Mouse (Mus musculus) heart, postnatal 0 days (tissue): ENCODE data around the gene Kcnd3.

Source experiments
- CTCF ChIP-seq: IDR thresholded peaks from 2 replicates; pipeline ENCODE4 v1.5.1; 2016; ENCODE audit warnings: antibody characterized with exemption, control low read depth, low read depth
- EP300 ChIP-seq: IDR thresholded peaks from 2 replicates; pipeline ENCODE4 v1.6.1; 2016; ENCODE audit warnings: antibody characterized with exemption, low read depth

DNA sequence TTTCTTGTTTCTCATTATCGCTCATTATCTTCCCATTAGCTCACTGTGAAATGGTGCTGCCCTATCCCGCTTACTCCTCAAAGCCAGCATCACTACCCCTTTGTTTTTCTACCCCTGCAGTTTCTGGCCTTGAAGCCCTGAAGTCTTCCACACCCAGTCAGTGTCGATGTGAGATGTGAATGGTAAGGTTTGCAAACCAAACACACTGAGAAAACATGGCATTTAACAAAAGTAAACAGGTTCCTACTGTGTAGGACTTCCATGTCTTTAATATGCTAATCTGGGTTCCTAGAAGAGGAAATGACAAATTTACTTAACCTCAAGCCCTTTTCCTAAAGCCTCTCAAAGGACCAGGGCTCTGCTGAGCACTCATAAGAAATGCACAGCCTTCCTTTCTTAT lies 118.7 kb downstream of the Kcnd3 start:
- no peak for TF ChIP-seq EP300
- TF ChIP-seq CTCF = no peak
